Mouse (Mus musculus): Measurements from ENCODE around the gene March10.

DNA sequence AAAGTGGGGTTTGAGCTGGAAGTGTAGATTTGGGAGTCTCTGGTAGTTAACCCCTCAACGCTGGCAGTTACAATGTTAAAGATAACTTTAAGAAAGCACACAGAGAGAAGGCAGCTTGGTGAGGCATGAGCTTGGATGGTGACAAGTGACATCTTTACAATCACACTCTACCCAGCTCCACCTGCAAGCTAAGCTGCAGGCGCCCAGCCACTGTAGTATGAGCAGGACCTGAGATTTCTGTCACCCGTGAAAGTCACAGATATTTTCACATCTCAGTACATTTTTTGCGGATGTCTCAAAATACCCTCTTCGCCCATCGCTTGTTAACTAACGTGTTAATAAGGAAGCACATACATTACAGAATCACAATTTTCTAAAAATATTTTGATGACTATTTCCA lies 36.6 kb downstream of the March10 start:
- TF ChIP-seq CTCF (IDR thresholded peaks at IDR 0.05; ENCODE audit: low read depth) = no peak
- no peak for TF ChIP-seq EP300 (optimal IDR thresholded peaks at IDR 0.05)

Measured in stomach, postnatal 0 days (tissue).